Mouse (Mus musculus): ENCODE data around the gene Dydc1.

- TF ChIP-seq CTCF (IDR thresholded peaks at IDR 0.05; ENCODE audit: insufficient read depth, low read depth, low read length) (no peak), POLR2A (IDR thresholded peaks at IDR 0.05; ENCODE audit: insufficient read depth, low read depth, low read length) (no peak)
Observed at GRCm38 (mm10) chr14:41072944-41073275, 199 bp downstream of the Dydc1 start.
